Mouse (Mus musculus): ENCODE measurements at regions not wholly inside any gene's neighbourhood (a gene's known extent, or its start where the extent isn't known, plus 50 kb on each side); places are given as distances from the start of the nearest gene placed in this dataset.

GRCm38 (mm10) chr10:67439042-67439635, 96.1 kb upstream of the Egr2 start:
- DNase-seq (ENCODE audit: low spot score in 2 of 2) = no peak

DNA sequence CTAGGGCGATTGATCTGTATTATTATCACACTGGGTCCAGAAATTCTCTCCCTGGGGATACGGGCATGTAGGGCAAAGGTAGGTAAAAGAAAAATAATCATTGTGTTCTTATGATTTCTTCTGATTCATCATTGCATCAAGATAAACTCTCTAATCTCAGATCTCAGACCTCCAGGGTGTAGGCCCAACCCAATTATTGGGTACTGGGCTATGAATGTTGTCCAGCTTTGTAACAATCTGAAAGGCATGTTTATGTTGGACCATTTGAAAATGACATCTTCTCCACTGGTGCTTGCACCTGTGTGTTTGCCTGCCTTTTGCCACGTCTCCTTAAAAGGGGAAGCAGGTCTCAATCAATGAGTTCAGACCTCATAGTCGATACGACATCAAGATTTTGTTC, 95.4 kb upstream of the Egr2 start:
- no peak for DNase-seq (ENCODE audit: low spot score in 2 of 2)

- DNase-seq (ENCODE audit: low spot score in 2 of 2) = no peak
These were observed 94.0 kb upstream of the Egr2 start for GRCm38 (mm10) chr10:67441243-67441642.

DNA sequence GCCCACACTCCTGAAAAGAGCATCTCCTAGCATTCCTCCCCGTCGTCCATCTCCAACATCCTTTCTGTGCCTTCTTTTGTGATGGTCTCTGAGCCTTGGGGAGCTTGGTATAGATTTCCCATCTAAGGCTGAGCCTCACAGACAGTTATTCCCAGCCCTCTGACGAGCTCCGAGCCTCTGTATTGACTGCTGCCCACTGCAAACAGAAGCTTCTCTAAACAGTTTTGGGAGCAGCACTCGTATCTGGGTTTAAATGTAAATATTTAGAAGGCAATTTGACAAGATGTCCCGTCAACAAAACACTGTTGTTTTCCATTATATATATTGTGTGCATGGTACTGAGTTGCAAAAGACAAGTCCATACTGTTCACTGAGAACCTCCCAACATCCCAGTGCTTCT, 86.4 kb upstream of the Egr2 start:
- no peak for DNase-seq (ENCODE audit: low spot score in 2 of 2)

- no peak for DNase-seq (ENCODE audit: low spot score in 2 of 2)
These were observed 81.1 kb upstream of the Egr2 start for GRCm38 (mm10) chr10:67454149-67454548.

GRCm38 (mm10) chr10:67458447-67459272, 76.6 kb upstream of the Egr2 start:
- DNase-seq (ENCODE audit: low spot score in 2 of 2) = peak; percentile 45 to 62

- no peak for DNase-seq (ENCODE audit: low spot score in 2 of 2)
These were observed 74.0 kb upstream of the Egr2 start for GRCm38 (mm10) chr10:67461321-67461720.

GRCm38 (mm10) chr10:67461862-67462261, 73.4 kb upstream of the Egr2 start:
- no peak for DNase-seq (ENCODE audit: low spot score in 2 of 2)

DNA sequence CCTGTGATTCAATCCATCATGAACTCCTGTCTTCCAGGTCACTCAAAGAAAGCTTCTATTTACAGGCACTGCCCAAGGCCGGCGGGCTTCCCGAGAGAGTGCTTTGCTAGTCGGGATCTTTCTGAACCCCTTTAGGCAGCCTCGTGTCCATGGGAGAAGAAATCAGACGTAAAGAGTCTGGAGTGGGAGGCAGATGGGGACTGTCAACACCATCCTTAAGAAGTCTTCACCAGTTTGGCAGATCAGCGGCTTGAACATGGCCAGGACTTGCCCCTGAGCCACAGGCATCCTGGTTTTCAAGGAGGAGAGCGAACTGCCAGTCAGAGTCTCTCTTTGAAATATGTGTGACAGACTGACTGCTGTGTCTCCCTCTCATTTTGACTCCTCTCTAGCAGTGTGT, 66.6 kb upstream of the Egr2 start:
- no peak for DNase-seq (ENCODE audit: low spot score in 2 of 2)

GRCm38 (mm10) chr10:67473016-67473415, 62.3 kb upstream of the Egr2 start:
- no peak for DNase-seq (ENCODE audit: low spot score in 2 of 2)

- no peak for DNase-seq (ENCODE audit: low spot score in 2 of 2)
These were observed 60.9 kb upstream of the Egr2 start for GRCm38 (mm10) chr10:67474336-67474735.

DNA sequence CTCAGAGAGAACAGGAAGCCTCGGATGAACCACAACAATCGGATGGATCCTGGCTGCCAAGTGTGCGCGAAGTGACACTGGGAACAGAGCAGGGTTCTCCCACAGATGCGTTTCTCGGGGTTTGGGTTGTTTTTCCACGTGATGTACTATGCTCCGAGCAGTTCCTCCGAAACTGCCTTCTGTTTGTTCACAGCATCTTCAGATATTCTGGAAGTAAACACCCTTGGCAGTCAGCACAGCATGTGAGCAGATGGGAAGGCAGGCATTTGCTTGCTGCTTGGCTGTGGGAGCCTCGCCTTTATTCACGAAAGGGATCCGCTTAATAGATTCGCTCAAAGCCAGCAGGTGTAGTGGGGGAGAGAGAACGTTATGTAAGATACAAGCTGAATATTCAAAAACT, 53.0 kb upstream of the Egr2 start:
- DNase-seq (ENCODE audit: low spot score in 2 of 2) = peak; percentile 72 to 85

DNA sequence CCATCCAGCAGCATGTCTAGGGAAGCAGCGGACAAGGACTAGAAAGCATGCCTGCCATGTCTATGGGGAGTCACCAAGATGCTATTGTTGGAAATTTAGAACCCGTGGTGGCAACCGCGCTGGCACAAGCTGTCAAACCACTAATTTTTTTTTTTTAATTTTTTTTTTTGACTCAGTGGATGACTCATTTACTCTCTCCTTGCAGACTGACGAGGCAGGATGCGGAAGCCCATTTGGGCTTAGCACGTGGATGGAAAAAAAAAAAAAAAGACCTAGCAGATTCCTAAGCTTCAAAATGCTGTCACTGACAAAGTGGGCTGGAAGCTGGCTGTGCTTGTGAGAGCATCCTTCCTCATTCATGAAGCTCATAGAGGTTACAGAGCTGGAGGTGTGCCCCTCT, 51.9 kb upstream of the Egr2 start:
- DNase-seq (ENCODE audit: low spot score in 2 of 2) = no peak

- no peak for DNase-seq (ENCODE audit: low spot score in 2 of 2)
These were observed 51.1 kb upstream of the Egr2 start for GRCm38 (mm10) chr10:67484091-67484745.

All from right cerebral cortex, postnatal 10 days (tissue).